Mouse (Mus musculus): ENCODE data around the gene Upk1a. TPM values are rescaled to one million over a fixed set of nuclear protein-coding genes. Genes with fewer than 3 reads are reported as not detected.

Gene Upk1a
- 2.7 and 3.9 TPM in 2 replicates for polyA plus RNA-seq (2012; rRNA removed)

DNA sequence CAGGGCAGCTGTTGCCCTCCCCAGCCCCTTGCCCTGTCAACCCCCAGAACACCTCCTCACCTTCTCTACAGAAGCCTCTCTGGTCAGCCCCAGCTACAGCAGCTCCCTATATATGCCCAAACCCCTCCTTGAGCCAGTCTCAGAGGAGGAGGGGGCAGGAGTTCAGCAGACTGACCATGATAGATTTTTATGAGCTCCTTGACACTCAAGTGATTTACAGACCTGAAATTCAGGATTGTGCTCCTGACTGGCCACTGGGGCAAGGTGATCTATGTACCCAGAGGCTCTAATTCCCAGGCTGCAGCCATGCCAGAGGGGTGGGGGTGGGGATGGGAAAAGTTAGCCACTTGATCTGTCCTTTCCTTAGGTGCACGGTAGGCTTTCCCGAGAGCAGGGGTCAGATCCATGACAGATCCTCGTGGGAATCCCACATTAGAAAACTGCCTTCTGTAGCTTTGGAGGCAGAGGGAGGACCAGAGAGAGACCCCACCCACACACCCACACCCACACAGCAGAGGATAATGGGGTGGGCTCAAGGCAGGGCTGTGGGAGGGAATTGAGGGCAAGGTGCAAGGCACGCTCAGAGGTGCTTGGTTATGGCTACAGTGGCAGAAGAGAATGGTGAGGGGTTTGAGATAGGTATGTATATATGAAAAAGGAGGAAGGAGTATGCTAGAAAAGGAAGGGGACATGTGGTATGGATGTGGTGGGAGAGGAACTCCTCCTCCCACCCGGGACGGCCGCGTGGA lies at the start of gene Upk1a:
Gene Upk1a (minus strand): TSS at position 194 of the 749 bp plus-strand sequence.
- TF ChIP-seq POLR2A (IDR thresholded peaks at IDR 0.05; ENCODE audit: borderline replicate concordance, extremely low read depth, insufficient read depth, insufficient read length, poor library complexity, severe bottlenecking) (no peak), CTCF (IDR thresholded peaks at IDR 0.05; ENCODE audit: borderline replicate concordance, extremely low read depth, insufficient read depth, insufficient read length) (no peak)
- DNase-seq (ENCODE audit: low read depth), result no peak

GRCm38 (mm10) chr7:30649591-30650540 lies 37.2 kb upstream of the Upk1a start, which contains the start of gene Rbm42:
Rbm42 (minus strand) TSS chr7:30650317.
- TF ChIP-seq POLR2A (IDR thresholded peaks at IDR 0.05; ENCODE audit: borderline replicate concordance, extremely low read depth, insufficient read depth, insufficient read length, poor library complexity, severe bottlenecking), result peak; percentile 51; the same call in 1 of the 2 replicates
- no peak for TF ChIP-seq CTCF (IDR thresholded peaks at IDR 0.05; ENCODE audit: borderline replicate concordance, extremely low read depth, insufficient read depth, insufficient read length)
- peak; percentile 100 for DNase-seq (ENCODE audit: low read depth)

DNA sequence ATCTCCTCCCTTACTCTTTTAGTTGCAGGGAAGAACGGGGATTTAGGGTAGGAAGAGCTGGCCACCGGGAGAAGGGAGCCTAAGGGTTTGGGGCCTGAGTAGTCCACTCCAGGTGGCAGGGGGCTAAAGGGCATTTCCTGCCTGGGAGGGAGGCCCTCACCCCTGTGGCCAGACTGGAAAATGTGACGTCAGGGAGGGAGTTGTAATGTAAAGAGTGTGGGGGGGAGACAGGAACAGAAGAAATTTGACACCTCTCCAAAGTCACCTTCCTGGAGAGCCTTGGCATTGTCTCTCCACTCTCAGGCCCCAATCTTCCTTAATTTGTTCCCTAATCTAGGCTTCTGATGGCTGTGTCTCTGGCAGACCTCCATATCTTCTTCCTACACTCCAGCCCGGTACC lies 26.4 kb upstream of the Upk1a start:
- TF ChIP-seq CTCF (IDR thresholded peaks at IDR 0.05; ENCODE audit: borderline replicate concordance, extremely low read depth, insufficient read depth, insufficient read length) (no peak), POLR2A (IDR thresholded peaks at IDR 0.05; ENCODE audit: borderline replicate concordance, extremely low read depth, insufficient read depth, insufficient read length, poor library complexity, severe bottlenecking) (no peak)
- no peak for DNase-seq (ENCODE audit: low read depth)

GRCm38 (mm10) chr7:30636395-30636794 lies 23.7 kb upstream of the Upk1a start:
- DNase-seq (ENCODE audit: low read depth), result no peak
- TF ChIP-seq POLR2A (IDR thresholded peaks at IDR 0.05; ENCODE audit: borderline replicate concordance, extremely low read depth, insufficient read depth, insufficient read length, poor library complexity, severe bottlenecking) (no peak), CTCF (IDR thresholded peaks at IDR 0.05; ENCODE audit: borderline replicate concordance, extremely low read depth, insufficient read depth, insufficient read length) (no peak)

- TF ChIP-seq CTCF (IDR thresholded peaks at IDR 0.05; ENCODE audit: borderline replicate concordance, extremely low read depth, insufficient read depth, insufficient read length) (no peak), POLR2A (IDR thresholded peaks at IDR 0.05; ENCODE audit: borderline replicate concordance, extremely low read depth, insufficient read depth, insufficient read length, poor library complexity, severe bottlenecking) (no peak)
- DNase-seq (ENCODE audit: low read depth), result no peak
Measured at GRCm38 (mm10) chr7:30635752-30636151, 23.1 kb upstream of the Upk1a start, which contains the start of gene Etv2. Etv2 (minus strand) TSS chr7:30635852.

- peak; percentile 37 for DNase-seq (ENCODE audit: low read depth)
- no peak for TF ChIP-seq POLR2A (IDR thresholded peaks at IDR 0.05; ENCODE audit: borderline replicate concordance, extremely low read depth, insufficient read depth, insufficient read length, poor library complexity, severe bottlenecking)
- peak; percentile 55; the same call in 1 of the 2 replicates for TF ChIP-seq CTCF (IDR thresholded peaks at IDR 0.05; ENCODE audit: borderline replicate concordance, extremely low read depth, insufficient read depth, insufficient read length)
Measured at GRCm38 (mm10) chr7:30634621-30635020, 22.0 kb upstream of the Upk1a start.

DNA sequence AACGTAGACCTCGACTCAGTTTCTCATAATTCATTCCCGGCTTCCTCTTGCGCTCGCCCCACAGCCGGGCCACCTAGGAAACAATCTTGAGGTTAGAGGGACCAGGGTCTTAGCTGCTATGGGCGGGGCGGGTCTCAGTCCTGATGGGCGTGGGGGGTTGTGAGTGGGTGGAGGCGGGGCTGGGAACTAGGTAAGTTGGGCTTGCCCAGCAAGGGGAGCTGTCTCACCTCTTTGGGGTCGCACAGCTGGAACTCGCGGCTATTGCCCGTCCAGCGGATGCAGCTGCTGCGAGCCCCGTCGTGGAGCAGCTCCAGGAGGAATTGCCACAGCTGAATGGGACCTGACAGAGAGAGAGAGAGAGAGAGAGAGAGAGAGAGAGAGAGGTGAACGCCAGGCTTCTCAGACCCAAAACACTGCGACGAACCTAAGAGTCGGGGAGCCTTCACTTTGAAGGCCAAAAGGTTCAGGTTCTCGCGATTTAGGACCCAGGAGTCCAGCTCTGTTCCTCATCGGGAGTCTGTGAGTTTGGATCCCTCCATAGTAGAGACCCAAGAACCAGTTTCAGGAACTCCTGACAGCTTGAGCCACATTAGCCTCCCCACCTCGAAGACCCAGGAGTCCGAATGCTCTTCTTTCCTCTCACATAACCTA lies 21.2 kb upstream of the Upk1a start:
- no peak for TF ChIP-seq POLR2A (IDR thresholded peaks at IDR 0.05; ENCODE audit: borderline replicate concordance, extremely low read depth, insufficient read depth, insufficient read length, poor library complexity, severe bottlenecking)
- no peak for TF ChIP-seq CTCF (IDR thresholded peaks at IDR 0.05; ENCODE audit: borderline replicate concordance, extremely low read depth, insufficient read depth, insufficient read length)
- no peak for DNase-seq (ENCODE audit: low read depth)

DNA sequence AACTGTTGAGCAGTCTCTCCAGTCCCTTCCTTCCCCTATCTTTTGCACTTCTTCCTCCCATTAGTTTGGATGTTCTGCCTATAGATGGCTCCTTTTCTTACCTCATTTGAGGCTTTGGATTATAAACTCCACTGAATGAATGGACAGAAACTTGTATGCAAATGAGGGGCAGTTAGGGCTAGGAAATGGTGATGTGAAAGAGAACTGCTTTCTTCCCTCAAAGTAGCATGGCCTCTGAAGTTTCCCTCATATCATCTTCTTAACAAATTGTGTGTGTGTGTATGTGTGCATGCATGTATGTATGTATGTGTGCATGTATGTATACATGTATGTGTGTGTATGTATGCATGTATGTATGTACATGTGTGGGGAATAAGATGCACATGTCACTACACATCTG lies 16.4 kb upstream of the Upk1a start:
- TF ChIP-seq POLR2A (IDR thresholded peaks at IDR 0.05; ENCODE audit: borderline replicate concordance, extremely low read depth, insufficient read depth, insufficient read length, poor library complexity, severe bottlenecking) (no peak), CTCF (IDR thresholded peaks at IDR 0.05; ENCODE audit: borderline replicate concordance, extremely low read depth, insufficient read depth, insufficient read length) (no peak)
- DNase-seq (ENCODE audit: low read depth), result no peak

DNA sequence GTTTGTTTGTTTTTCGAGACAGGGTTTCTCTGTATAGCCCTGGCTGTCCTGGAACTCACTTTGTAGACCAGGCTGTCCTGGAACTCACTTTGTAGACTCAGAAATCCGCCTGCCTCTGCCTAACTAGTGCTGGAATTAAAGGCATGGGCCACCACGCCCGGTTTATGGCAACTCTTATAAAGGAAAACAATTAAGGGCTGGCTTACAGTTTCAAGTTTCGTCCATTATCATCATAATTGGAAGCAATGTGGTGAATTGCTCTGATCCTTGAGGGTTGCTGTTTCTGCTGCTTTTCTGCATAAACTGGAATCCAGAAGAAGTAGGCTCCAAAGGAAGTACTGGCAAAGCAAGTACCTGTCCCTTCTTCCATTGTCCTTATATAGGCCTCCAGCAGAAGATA lies 14.0 kb upstream of the Upk1a start:
- DNase-seq (ENCODE audit: low read depth), result no peak
- TF ChIP-seq CTCF (IDR thresholded peaks at IDR 0.05; ENCODE audit: borderline replicate concordance, extremely low read depth, insufficient read depth, insufficient read length), result no peak
- no peak for TF ChIP-seq POLR2A (IDR thresholded peaks at IDR 0.05; ENCODE audit: borderline replicate concordance, extremely low read depth, insufficient read depth, insufficient read length, poor library complexity, severe bottlenecking)

- DNase-seq (ENCODE audit: low read depth), result peak; percentile 98
- no peak for TF ChIP-seq CTCF (IDR thresholded peaks at IDR 0.05; ENCODE audit: borderline replicate concordance, extremely low read depth, insufficient read depth, insufficient read length)
- no peak; the same call in 1 of the 2 replicates for TF ChIP-seq POLR2A (IDR thresholded peaks at IDR 0.05; ENCODE audit: borderline replicate concordance, extremely low read depth, insufficient read depth, insufficient read length, poor library complexity, severe bottlenecking)
Measured at GRCm38 (mm10) chr7:30625530-30626384, 13.1 kb upstream of the Upk1a start, which contains the start of gene Cox6b1. Cox6b1 (minus strand) TSS chr7:30626151.
